Mouse (Mus musculus) testis, postnatal 14 days (tissue): ENCODE results near the gene Grk2.
A peak's percentile ranks its signal among the peaks of the same experiment; 100 is the strongest.
"Not testable (repeated sequence)": the region's sequence is repeated elsewhere in the genome, so short reads cannot be mapped to it uniquely, and the experiment has no call there.

Experiments
- DNase-seq: peaks from one replicate; pipeline ENCODE4 v3.0.0; 2021; ENCODE audit warnings: low spot score

Grk2 gene

DNA sequence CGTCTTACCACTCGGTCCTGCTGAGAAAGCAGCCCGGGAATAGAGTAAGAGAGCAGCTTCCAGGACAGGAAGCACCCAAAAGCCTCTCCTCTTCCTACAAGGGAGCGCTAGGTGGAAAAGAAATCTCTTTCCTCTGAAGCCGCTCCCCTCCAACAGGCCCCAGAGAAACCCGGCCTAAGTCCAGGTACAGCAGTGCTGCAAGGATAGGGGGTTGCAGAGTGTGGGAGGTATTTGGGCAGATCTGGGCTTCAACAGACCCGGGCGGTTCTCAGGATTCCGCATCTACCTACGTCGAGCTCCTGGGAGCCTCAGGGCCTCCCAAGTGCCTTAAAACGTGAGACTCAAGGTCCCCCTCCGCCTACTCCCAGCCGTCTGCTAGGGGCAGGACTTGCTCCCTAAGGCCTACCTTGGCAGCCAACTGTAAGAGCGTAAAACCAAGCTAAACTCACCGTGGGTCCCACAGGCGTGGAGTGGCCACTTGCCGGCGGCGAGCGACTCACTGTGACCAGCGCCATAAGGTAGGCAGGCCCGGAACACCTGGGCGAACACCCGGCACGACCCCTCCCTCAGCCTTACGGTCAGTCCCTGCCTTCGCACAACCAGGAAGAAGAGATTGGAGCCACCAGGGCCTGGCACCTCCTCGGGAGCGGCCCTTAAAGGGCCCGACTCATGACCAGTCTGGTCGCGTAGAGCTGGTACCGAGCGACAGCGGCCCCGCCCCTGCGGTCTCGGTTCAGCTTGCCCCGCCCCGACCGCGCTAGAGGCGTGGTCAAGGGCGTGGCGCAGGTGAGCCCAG is 37.3 kb downstream of the Grk2 start, which contains the start of gene Ssh3:
TSS of gene Ssh3 (minus strand) at position 615 of the 796 bp plus-strand sequence.
- peak; percentile 65 for DNase-seq

DNA sequence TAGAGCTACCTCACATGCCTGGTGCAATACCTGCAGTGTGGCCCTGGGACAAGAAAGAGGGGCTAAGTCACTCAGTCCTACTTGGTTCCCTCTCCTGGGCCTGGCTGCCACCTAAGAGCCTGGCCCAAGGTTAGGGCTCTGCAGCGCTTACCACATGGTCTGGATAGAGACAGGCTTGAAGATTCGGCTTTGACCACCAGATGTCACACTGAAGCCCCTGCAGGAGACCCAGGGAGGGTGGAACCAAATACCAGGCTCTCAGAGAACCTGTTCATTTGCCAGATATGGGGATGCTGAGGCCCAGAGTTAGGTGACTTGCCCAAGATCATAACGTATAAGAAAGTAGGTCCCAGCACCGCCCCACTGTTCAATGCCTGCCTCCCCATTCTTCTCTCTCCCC is 40.1 kb downstream of the Grk2 start:
- DNase-seq = no peak

DNA sequence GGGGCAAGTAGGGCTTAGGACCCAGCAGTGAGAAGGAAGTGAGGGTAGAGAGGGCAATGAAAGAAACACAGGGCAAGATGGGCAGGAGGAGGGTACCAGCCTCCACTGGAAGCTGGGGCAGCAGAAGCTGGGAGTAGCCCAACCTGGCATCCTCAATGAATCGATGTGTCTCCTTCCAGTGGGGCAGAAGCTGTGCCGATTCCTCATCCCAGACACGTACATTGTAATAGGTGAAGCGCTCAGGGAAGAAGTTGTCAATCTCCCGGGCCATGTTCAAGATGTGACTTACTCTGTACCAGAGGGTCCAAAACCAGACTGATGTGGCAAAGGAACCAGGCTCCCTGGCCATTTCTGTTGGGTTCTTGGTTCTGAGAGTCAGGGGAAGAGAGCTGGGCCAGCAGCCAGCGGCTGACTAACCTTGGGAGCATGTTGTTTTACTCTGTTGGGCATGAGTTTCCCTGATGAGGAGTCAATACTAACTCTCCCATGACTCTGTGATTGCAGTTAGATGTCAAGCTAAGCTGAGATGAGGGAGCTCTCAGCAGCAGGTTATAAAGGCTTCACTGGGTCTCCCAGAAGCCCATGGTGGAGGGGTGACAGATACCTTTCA is 41.7 kb downstream of the Grk2 start:
- no peak for DNase-seq

- peak; percentile 6 for DNase-seq
Measured at GRCm38 (mm10) chr19:4263702-4264101, 42.3 kb downstream of the Grk2 start.

DNA sequence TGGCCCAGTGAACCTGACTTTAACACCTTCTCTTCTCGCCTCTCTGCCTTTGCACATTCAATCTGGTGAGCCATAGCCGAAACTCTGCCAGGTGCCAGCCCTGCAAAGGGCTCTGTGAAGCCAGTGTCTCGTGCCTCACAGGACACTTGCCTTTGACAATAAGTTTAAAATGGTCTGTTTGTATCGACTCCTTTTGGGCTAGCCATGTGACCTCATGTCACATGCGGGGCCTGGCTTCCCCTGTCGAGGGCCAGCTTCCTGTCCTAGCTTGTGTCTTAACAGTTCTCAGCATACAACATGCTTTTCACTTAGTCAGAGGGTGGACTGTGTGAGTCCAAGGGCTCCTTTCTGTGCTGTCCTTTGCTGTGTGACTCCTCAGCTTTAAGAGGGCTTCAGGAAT is 43.3 kb downstream of the Grk2 start:
- peak; percentile 5 for DNase-seq

DNA sequence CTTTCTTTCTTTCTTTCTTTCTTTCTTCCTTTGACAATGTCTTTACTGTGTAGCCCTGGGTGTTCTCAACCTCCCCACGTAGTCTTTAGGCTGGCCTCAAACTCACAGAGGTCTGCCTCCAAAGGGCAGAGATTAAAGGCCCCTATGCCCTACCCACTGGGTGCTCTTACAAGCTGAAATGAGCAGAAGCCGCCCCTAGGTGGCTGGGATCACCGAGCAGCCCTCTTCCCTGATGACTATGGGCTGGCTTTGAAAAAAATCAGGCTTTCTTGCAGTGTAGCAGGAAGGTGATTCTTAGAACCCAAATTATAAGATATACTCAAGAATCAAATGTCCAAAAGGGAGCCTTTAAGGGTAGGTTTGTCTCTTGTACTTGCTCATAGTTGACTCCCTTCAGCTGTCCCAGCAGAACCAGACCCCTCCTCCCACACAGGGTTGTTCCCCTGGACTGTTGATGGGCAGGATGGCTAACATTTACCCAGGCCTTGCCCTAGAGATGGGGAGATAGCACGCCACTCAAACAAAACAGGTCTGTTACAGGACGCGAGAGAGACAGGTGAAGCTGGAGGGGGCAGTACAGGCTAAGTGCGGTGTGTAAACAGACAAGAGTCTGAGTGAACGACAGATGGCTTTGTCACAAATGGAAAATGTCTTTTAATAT is 44.9 kb downstream of the Grk2 start:
- DNase-seq = no peak

GRCm38 (mm10) chr19:4257897-4258252 is 48.1 kb downstream of the Grk2 start:
- no peak for DNase-seq

- peak; percentile 91 for DNase-seq
Measured at GRCm38 (mm10) chr19:4257216-4257896, 48.7 kb downstream of the Grk2 start.

DNA sequence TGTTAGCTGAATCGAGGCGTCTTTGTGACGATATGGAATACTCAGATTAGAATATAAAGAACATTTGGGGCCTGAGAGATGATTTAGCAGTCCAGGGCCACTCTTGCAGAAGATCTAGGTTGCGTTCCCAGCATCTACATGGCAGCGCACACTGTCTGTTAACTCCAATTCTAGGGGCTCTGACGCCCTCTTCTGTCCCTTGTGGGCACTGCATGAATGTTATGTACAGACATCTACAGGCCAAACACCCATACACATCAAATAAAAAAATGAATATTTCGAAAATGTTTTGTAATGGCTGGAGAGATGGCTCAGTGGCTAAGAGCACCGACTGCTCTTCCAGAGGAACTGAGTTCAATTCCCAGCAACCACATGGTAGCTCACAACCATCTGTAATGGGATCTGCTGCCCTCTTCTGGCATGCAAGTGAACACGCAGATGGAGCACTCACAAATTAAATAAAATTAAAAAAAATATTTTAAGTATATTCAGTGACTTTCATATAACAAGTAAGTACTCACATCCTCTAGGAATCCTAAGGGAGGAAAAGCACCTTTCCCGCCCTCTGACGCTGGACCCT is 50.3 kb downstream of the Grk2 start:
- no peak for DNase-seq

DNA sequence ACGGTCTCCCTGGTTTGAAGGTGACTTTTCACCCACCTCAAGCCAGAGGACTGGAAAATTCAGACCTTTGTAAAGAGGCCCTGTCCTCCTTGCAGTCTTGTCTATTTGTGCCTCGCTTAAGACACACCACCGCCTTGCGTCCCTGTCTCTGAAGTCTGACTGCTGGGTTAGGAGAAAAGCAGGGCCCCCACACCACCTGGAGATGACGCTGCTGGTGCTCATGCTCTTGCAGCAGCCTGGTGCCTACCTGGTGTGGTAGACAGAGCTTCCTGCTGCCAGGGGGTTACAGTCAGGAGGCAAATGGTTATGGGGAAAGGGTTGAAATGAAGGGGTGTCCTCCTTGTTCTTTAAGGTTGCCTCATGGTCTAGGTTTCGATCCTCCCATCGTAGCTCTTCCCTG is 51.8 kb downstream of the Grk2 start:
- DNase-seq = no peak

DNA sequence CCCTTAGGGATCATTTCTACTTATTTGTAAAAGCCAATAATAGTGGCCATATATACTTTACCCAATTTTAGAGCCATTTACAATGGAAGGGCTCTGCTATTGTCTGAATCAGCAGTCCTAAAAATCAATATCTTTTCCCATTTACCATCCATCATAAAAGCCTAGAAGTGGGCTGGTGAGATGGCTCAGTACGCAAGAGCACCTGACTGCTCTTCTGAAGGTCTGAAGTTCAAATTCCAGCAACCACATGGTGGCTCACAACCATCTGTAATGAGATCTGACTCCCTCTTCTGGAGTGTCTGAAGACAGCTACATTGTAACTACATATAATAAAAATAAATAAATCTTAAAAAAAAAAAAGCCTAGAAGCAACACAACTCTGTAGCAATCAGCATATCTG is 57.3 kb downstream of the Grk2 start:
- not testable (repeated sequence) for DNase-seq

- DNase-seq = no peak
Measured at GRCm38 (mm10) chr19:4247010-4247409, 59.0 kb downstream of the Grk2 start.

DNA sequence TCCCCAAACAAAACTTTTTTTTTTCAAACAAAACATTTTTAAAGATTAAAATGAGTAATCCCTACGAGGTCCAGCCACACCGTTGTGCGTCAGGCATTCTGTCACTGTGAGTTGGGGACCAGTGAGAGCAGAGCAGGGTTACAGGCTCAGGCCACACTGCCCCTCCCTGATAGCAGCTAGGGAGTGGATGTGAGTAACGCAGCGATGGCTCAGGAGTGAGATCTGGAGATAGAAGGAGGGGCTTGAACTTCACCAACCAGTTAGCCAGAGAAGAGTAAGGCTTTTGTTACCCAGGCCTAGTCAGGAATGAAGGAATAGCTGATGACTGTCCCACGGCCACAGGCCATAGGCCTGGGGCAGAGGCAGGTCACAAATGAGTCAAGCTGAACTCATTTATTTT is 61.2 kb downstream of the Grk2 start:
- no peak for DNase-seq

GRCm38 (mm10) chr19:4242416-4242815 is 63.6 kb downstream of the Grk2 start:
- DNase-seq = no peak

GRCm38 (mm10) chr19:4240247-4240668 is 65.8 kb downstream of the Grk2 start:
- DNase-seq = no peak
